Mouse (Mus musculus): Measurements from ENCODE around the gene Sptssb.

DNA sequence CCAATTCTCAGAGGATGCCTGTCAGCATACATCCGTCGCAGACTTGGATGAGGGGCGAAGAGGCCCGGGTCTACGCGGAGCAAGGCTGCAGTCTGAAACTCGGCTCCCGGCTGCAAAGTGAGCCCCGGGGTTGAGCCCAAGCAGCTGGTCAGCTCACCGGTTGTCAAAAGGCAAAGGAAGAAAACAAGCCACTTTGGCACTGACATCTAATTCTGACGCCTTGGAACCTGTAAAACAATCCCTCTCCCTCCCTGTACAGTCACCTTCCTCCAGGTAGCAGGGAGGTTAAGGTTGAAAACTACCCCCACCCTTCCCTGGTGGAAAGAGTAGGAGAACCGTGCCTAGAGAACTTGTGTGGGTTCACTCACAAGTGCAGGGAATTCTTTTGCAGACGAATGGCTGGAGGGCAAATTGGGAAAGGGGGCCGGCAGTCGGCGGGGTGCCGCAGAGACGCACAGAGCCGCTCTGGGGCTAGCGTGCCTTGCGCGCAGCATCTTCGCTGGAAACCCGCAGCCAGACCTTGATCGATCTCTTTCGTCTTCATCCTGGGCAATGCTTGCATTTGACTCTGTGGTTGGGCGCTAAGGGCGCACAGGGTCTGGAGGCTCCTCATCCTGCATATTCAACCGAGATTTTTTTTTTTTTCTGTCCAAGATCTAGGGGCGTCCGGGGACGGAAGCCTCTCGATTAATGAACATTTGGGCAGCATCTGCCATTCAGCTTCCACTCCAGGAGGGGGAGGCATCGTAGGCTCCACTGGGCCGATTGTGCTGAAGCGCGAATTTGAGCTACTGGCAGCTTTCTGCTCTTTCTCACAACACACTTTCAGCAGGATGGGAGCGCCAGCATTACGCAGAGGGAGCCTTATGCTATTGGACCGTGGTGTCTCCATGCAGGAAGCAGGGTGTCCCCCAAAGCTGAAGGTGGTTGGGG lies 1.1 kb upstream of the Sptssb start:
- TF ChIP-seq CTCF (IDR thresholded peaks at IDR 0.05; ENCODE audit: extremely low read depth, insufficient read length, insufficient replicate concordance, low read depth, low read length) (peak; percentile 19; the same call in 1 of the 2 replicates), POLR2A (IDR thresholded peaks at IDR 0.05; ENCODE audit: low read depth, low read length) (no peak)
